Mouse (Mus musculus) intestine, embryonic 15.5 days (tissue): Measurements from ENCODE around the gene Tacc2. TPM values are rescaled to one million over a fixed set of nuclear protein-coding genes. Genes with fewer than 3 reads are reported as not detected.

ENCODE experiments used
- ATAC-seq: fragments of 200-750 bp; cut with Nextera tagmentation; 2 replicates; pipeline ENCODE4 v1.8.0; 2017; ENCODE audit warnings: moderate TSS enrichment, moderate library complexity
- H3K27ac ChIP-seq: fragments of 300-500 bp; sonication (generic); 2 replicates; pipeline ENCODE4 v1.5.1; 2015; ENCODE audit warnings: mild to moderate bottlenecking, inconsistent platforms
- H3K27me3 ChIP-seq: fragments of 300-500 bp; sonication (generic); replicated peaks from 2 replicates; pipeline ENCODE4 v1.6.1; 2015; ENCODE audit warnings: inconsistent platforms
- H3K36me3 ChIP-seq: fragments of 300-500 bp; sonication (generic); 2 replicates; pipeline ENCODE4 v1.6.1; 2015; ENCODE audit warnings: inconsistent platforms
- H3K4me1 ChIP-seq: fragments of 300-500 bp; sonication (generic); replicated peaks from 2 replicates; pipeline ENCODE4 v1.6.1; 2015; ENCODE audit warnings: inconsistent platforms
- H3K4me2 ChIP-seq: fragments of 300-500 bp; sonication (generic); replicated peaks from 2 replicates; pipeline ENCODE4 v1.6.1; 2015; ENCODE audit warnings: mild to moderate bottlenecking, inconsistent platforms
- H3K4me3 ChIP-seq: fragments of 300-500 bp; sonication (generic); replicated peaks from 2 replicates; pipeline ENCODE4 v1.5.1; 2015; ENCODE audit warnings: inconsistent platforms
- H3K9ac ChIP-seq: fragments of 300-500 bp; sonication (generic); 2 replicates; pipeline ENCODE4 v1.6.1; 2015; ENCODE audit warnings: inconsistent platforms
- H3K9me3 ChIP-seq: fragments of 300-500 bp; sonication (generic); 2 replicates; pipeline ENCODE4 v1.6.1; 2016; ENCODE audit warnings: inconsistent platforms
- WGBS: fragments of 180-500 bp; shearing (Covaris S2); methylation state at CpG from one replicate; pipeline ENCODE4 v1.1.7; 2015; 5-methylcytosine and 5-hydroxymethylcytosine counted together
- polyA plus RNA-seq: library from polyadenylated mRNA; unstranded; fragments of >200 nt; fragmentation: Nextera tagmentation; extraction: Ambion mirVana; gene quantifications from 2 replicates; pipeline ENCODE4 v1.2.1, GENCODE M21; 2015

The Tacc2 gene
- polyA plus RNA-seq, 1 experiment from 2014 or later, result 27.8 TPM

GRCm38 (mm10) chr7:130698480-130698879, 121.2 kb downstream of the Tacc2 start:
- Histone ChIP-seq H3K4me1 (peaks cover 31% of the 10 kb centered on the region), H3K4me3 (no peak overlapping the region), H3K36me3 (no peaks in the 10 kb centered on the region), H3K9me3 (no peaks in the 10 kb centered on the region), H3K27ac (no peak overlapping the region), H3K4me2 (no peak overlapping the region), H3K27me3 (no peaks in the 10 kb centered on the region), H3K9ac (no peak overlapping the region)
- ATAC-seq, result peak; percentile 27; the same call in 1 of the 2 replicates

DNA sequence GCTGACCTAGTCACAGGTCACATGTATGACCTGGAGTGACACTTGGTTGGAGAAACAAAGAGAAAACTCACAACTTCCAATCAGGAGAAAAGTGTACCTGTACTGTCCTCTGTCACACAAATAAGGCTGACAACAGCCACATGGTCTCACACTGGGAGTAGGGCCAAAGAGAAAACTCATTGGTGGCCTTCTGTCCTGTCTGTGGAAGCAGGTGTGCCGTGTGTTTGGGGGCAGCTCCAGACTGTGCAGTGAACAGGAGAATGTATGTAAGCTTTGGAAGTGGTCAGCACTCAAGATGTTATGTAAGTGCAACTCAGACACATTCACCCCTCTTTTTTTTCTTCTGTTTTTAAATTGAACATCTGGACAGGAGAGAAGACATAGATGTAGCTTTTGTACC, 124.1 kb downstream of the Tacc2 start:
- 84% methylated on average over 1 of the region's 1 CpGs for WGBS
- Histone ChIP-seq H3K27ac (no peak overlapping the region), H3K4me2 (no peak overlapping the region), H3K27me3 (no peaks in the 10 kb centered on the region), H3K4me3 (no peak overlapping the region), H3K9me3 (no peaks in the 10 kb centered on the region), H3K9ac (no peak overlapping the region), H3K36me3 (no peaks in the 10 kb centered on the region), H3K4me1 (peaks cover 15% of the 10 kb centered on the region)
- ATAC-seq, result no peak

DNA sequence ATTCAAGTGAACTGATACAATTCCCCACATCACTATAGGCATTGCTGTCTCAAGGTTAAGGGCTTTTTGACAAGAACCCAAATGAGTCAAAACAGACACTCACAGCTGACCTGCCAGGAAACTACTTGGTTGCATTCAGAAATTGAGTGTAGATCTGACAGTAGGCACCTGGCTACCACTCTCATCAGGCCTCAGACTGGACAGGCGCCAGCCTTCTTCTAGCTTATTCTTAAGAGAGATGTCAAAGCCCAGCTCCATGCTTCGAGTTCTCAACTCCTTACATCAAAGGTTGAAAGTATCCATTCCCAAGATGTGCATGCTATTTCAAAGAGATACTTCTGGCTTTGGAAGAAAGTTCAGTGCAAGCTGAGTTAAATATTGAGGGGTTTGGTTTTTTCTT, 128.0 kb downstream of the Tacc2 start:
- Histone ChIP-seq H3K4me2 (no peak overlapping the region), H3K27me3 (no peaks in the 10 kb centered on the region), H3K4me3 (no peak overlapping the region), H3K27ac (no peak overlapping the region), H3K36me3 (no peaks in the 10 kb centered on the region), H3K4me1 (peaks cover 22% of the 10 kb centered on the region), H3K9me3 (no peaks in the 10 kb centered on the region), H3K9ac (no peak overlapping the region)
- ATAC-seq, result no peak
- WGBS, result 81% methylated on average over 2 of the region's 2 CpGs

DNA sequence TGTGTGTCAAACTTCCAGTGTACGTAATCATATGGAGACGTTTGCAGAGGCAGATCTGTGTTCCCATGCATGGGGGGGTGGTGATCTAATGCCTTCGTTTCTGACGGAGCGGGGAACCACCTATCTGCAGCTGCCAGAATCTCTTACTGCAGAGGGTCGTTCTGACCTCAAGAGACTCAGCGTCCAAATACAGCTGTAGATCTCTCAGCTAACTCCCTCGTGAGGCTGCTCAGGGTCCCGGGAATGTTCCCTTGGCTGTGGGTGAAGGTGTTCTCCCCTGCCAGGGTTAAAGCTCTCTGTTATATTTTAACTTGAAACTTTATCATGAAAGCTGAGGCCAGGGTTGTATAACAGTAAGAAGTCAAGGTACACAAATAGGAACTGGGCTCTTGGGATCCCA, 131.7 kb downstream of the Tacc2 start:
- ATAC-seq, result peak; percentile 86
- H3K9me3 ChIP-seq, result no peaks in the 10 kb centered on the region
- no peak overlapping the region; the same call in 1 of the 2 replicates for H3K4me3 ChIP-seq
- H3K4me2 ChIP-seq, result peak overlapping the region; percentile 50
- H3K27ac ChIP-seq, result peak overlapping the region; percentile 82
- no peaks in the 10 kb centered on the region for H3K27me3 ChIP-seq
- H3K9ac ChIP-seq, result no peak overlapping the region
- WGBS, result 8% methylated on average over 9 of the region's 9 CpGs
- peaks cover 33% of the 10 kb centered on the region for H3K4me1 ChIP-seq
- H3K36me3 ChIP-seq, result no peaks in the 10 kb centered on the region

- Histone ChIP-seq H3K4me1 (peaks cover 33% of the 10 kb centered on the region), H3K4me3 (no peak overlapping the region), H3K27ac (peak overlapping the region; percentile 82), H3K9me3 (no peaks in the 10 kb centered on the region), H3K27me3 (no peaks in the 10 kb centered on the region), H3K36me3 (no peaks in the 10 kb centered on the region), H3K4me2 (peak overlapping the region; percentile 50), H3K9ac (no peak overlapping the region)
- WGBS, result 33% methylated on average over 9 of the region's 9 CpGs
- peak; percentile 79 for ATAC-seq
These were observed 132.4 kb downstream of the Tacc2 start for GRCm38 (mm10) chr7:130709372-130710274.

- 75% methylated on average over 7 of the region's 7 CpGs for WGBS
- Histone ChIP-seq H3K4me3 (no peak overlapping the region), H3K4me2 (no peak overlapping the region), H3K9ac (no peak overlapping the region), H3K36me3 (no peaks in the 10 kb centered on the region), H3K27me3 (no peaks in the 10 kb centered on the region), H3K9me3 (no peaks in the 10 kb centered on the region), H3K27ac (no peak overlapping the region), H3K4me1 (peaks cover 33% of the 10 kb centered on the region)
- 0 out of 2 replicates have a peak, but pooled peaks have one; percentile 31 for ATAC-seq
These were observed 134.6 kb downstream of the Tacc2 start for GRCm38 (mm10) chr7:130711851-130712250.

DNA sequence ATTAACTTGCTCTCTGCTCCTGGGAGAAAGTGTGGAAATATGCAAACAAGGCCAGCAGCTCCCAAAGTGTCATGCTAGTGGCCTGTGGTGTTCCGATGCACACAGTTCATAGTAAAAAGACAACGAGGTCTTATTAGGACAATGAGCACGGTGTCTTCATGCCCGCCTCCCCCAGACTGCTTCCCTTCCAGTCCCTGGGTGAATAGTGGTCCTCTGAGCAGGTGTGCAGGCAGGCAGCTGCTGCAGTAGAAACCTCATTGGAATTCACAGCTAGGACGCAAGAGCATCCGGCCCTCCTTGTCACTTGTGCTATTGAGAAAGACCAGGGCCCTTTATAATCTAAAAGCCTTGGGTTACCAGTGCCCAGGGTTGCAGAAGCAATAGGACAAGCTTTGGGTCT, 136.1 kb downstream of the Tacc2 start:
- WGBS, result 66% methylated on average over 6 of the region's 6 CpGs
- peaks cover 28% of the 10 kb centered on the region for H3K4me1 ChIP-seq
- no peak overlapping the region for H3K27ac ChIP-seq
- no peak overlapping the region for H3K4me2 ChIP-seq
- no peak for ATAC-seq
- H3K4me3 ChIP-seq, result no peak overlapping the region
- H3K9me3 ChIP-seq, result no peaks in the 10 kb centered on the region
- 0 out of 2 replicates have a peak, but pooled peaks cover under 1% of the 10 kb centered on the region for H3K36me3 ChIP-seq
- H3K27me3 ChIP-seq, result no peaks in the 10 kb centered on the region
- H3K9ac ChIP-seq, result no peak overlapping the region

- no peak for ATAC-seq
- H3K36me3 ChIP-seq, result 0 out of 2 replicates have a peak, but pooled peaks cover 4% of the 10 kb centered on the region
- 96% methylated on average over 3 of the region's 3 CpGs for WGBS
- H3K9ac ChIP-seq, result no peak overlapping the region
- H3K27ac ChIP-seq, result no peak overlapping the region
- H3K4me2 ChIP-seq, result no peak overlapping the region
- H3K27me3 ChIP-seq, result no peaks in the 10 kb centered on the region
- H3K9me3 ChIP-seq, result no peaks in the 10 kb centered on the region
- peaks cover 17% of the 10 kb centered on the region for H3K4me1 ChIP-seq
- H3K4me3 ChIP-seq, result no peak overlapping the region
These were observed 138.2 kb downstream of the Tacc2 start for GRCm38 (mm10) chr7:130715467-130715866.

GRCm38 (mm10) chr7:130716341-130716740, 139.1 kb downstream of the Tacc2 start:
- no peak for ATAC-seq
- Histone ChIP-seq H3K4me3 (no peak overlapping the region), H3K27ac (no peak overlapping the region), H3K36me3 (0 out of 2 replicates have a peak, but pooled peaks cover 4% of the 10 kb centered on the region), H3K9me3 (no peaks in the 10 kb centered on the region), H3K27me3 (no peaks in the 10 kb centered on the region), H3K9ac (no peak overlapping the region), H3K4me2 (no peak overlapping the region), H3K4me1 (peaks cover 15% of the 10 kb centered on the region)
- WGBS, result 92% methylated on average over 4 of the region's 4 CpGs

DNA sequence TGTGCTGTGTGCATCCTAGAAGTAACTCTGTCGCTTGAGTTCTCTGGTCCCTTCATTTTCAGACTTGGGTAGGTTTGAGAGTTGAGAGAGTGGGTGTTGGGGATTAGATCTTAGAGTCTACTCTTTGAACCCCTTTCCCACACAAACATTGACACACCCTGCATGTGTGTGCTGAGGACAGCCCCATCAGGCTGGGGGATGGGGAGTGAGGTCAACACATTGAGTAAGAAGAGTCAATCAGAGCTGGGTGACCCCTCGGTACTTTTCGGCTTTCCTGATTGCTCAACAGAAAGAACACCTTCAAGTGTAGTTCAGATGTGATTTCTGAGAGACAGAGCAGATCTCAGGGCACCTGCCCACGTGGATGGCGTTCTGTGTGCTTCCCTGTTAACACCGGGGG, 139.8 kb downstream of the Tacc2 start:
- Histone ChIP-seq H3K27me3 (no peaks in the 10 kb centered on the region), H3K36me3 (0 out of 2 replicates have a peak, but pooled peaks cover 4% of the 10 kb centered on the region), H3K9ac (no peak overlapping the region), H3K4me2 (no peak overlapping the region), H3K27ac (no peak overlapping the region), H3K4me3 (no peak overlapping the region), H3K9me3 (no peaks in the 10 kb centered on the region), H3K4me1 (peaks cover 13% of the 10 kb centered on the region)
- WGBS, result 90% methylated on average over 6 of the region's 6 CpGs
- no peak for ATAC-seq

DNA sequence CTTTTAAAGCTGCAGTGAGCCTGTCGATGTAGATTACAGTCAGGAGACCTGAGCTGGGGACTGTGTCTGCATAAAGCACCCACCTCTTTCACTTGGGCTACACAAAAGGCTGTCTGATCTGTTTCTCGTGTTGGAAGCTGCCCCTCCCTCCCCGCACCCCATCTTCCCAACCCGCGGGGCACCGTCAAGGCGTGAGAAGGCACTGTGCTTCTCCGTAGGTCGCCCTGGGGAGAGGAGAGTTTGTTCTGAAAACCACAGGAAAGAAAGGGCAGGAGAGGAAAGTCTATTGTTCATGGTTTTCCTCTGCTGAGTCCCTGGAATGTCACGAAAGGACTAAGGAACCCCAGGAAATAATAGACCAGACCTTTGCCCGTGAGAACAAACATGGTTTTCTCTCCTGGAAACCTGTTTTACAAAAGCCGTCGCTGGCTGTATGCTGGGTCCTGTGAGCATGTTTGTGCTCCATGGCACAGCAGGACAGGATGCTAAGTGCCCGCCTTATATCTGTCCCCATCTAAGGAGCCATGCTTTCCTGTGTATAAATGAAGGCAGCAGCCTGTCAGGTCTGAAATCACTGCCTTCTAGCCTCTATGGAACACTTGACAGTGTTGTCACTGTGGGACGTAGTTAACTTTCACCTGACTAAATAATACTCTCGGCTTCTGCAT, 142.8 kb downstream of the Tacc2 start:
- Histone ChIP-seq H3K4me3 (no peak overlapping the region), H3K4me1 (peaks cover 11% of the 10 kb centered on the region), H3K36me3 (0 out of 2 replicates have a peak, but pooled peaks cover 4% of the 10 kb centered on the region), H3K27ac (peak overlapping the region; percentile 67), H3K9me3 (no peaks in the 10 kb centered on the region), H3K4me2 (peak overlapping the region; percentile 41), H3K9ac (no peak overlapping the region), H3K27me3 (no peaks in the 10 kb centered on the region)
- 38% methylated on average over 16 of the region's 16 CpGs for WGBS
- peak; percentile 41 for ATAC-seq

DNA sequence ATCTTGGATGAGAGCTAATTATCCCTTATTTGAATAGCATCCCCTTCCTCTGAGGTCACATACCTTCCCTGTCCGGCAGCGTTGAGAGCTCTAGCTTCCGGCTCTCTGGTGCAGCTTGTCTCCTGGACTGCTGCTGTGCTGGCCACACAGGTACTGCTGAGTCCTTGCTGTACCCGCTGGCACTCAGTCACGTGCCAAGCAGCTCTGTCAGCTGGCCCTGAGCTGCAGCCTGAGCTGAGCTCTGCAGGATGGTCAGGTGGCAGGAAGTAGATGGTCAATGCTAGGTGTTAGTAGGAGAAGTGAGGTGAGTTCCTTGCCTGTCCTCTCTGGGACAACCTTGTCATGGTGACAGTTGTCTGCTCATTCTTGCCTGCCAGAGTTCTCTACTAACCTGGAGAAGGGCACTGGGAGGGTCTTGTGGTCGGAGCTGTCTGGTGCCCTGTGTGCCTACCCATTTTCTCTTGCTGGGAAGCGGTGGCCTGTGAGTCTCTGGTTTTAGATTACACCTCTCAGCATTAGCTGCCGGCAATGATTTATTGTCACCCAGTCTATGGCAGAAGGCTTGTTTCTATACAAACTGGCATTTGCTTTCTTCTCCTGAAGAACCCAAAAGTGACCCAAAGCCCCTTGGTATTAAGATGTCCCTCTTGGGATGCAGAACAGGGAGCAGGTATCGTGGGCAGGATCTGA, 143.6 kb downstream of the Tacc2 start:
- no peak overlapping the region for H3K9ac ChIP-seq
- H3K9me3 ChIP-seq, result no peaks in the 10 kb centered on the region
- H3K4me2 ChIP-seq, result no peak overlapping the region
- no peak overlapping the region for H3K27ac ChIP-seq
- H3K4me3 ChIP-seq, result no peak overlapping the region
- H3K4me1 ChIP-seq, result peaks cover 11% of the 10 kb centered on the region
- ATAC-seq, result peak; percentile 49; the same call in 1 of the 2 replicates
- 0 out of 2 replicates have a peak, but pooled peaks cover 4% of the 10 kb centered on the region for H3K36me3 ChIP-seq
- 73% methylated on average over 9 of the region's 9 CpGs for WGBS
- no peaks in the 10 kb centered on the region for H3K27me3 ChIP-seq
